Mouse (Mus musculus) CH12.LX (cell line): ENCODE data around the gene Atxn7l3. TPM values are rescaled to one million over a fixed set of nuclear protein-coding genes. Genes with fewer than 3 reads are reported as not detected.
A peak's percentile ranks its signal among the peaks of the same experiment; 100 is the strongest.

Source experiments
- DNase-seq: peaks from one replicate; pipeline ENCODE4 v3.0.0-alpha.2; 2013; ENCODE audit errors: extremely low read depth
- H3K27ac ChIP-seq: 2 replicates; pipeline ENCODE4 v1.5.1; 2012; ENCODE audit warnings: low read depth, mild to moderate bottlenecking, control low read depth, moderate library complexity; ENCODE audit not compliant: insufficient read depth
- H3K27me3 ChIP-seq: replicated peaks from 2 replicates; pipeline ENCODE3; 2012; ENCODE audit warnings: inconsistent platforms
- H3K36me3 ChIP-seq, 2 experiments: replicated peaks in 1 of 2; 2 replicates each; pipeline versions ENCODE3 to v1.6.1; 2012; ENCODE audit warnings: inconsistent platforms in 1 of 2, low read length in 1 of 2, mild to moderate bottlenecking in 1 of 2, mixed read lengths in 1 of 2, moderate library complexity in 1 of 2; ENCODE audit not compliant: control insufficient read depth in 1 of 2, insufficient read depth in 1 of 2
- H3K4me1 ChIP-seq, 2 experiments: 2 replicates each; pipeline ENCODE4 v1.6.1; 2012; ENCODE audit warnings: inconsistent platforms in 1 of 2, moderate library complexity in 1 of 2; ENCODE audit not compliant: insufficient read depth in 2 of 2, control insufficient read depth in 1 of 2
- H3K4me2 ChIP-seq: 2 replicates; pipeline ENCODE4 v1.6.1; 2012; ENCODE audit warnings: low read depth, mild to moderate bottlenecking, control low read depth; ENCODE audit not compliant: poor library complexity, insufficient read depth, severe bottlenecking
- H3K4me3 ChIP-seq, 3 experiments: fragments of 150-350 bp in 1 of 3; sonication (generic) in 1 of 3; replicated peaks in 1 of 3; 2 replicates each; pipeline versions ENCODE3 to v1.5.1; 2011 to 2012; ENCODE audit warnings: low read depth in 2 of 3, low read length in 2 of 3, mild to moderate bottlenecking in 2 of 3, moderate library complexity in 2 of 3, control low read depth in 1 of 3, improper control_type of control experiment in 1 of 3, inconsistent platforms in 1 of 3, mixed read lengths in 1 of 3; ENCODE audit not compliant: poor library complexity in 1 of 3
- H3K79me2 ChIP-seq: replicated peaks from 2 replicates; pipeline ENCODE4 v1.6.1; 2012; ENCODE audit warnings: mild to moderate bottlenecking, moderate library complexity; ENCODE audit not compliant: control insufficient read depth, poor library complexity, insufficient read depth, severe bottlenecking; ENCODE audit errors: extremely low read depth
- H3K9ac ChIP-seq: 2 replicates; pipeline ENCODE4 v1.6.1; 2012; ENCODE audit warnings: low read depth, mild to moderate bottlenecking, control low read depth, moderate library complexity; ENCODE audit not compliant: insufficient read depth
- H3K9me3 ChIP-seq: replicated peaks from 2 replicates; pipeline ENCODE3; 2012; ENCODE audit warnings: low read length, inconsistent platforms, mixed read lengths
- CHD1 ChIP-seq: IDR thresholded peaks from 2 replicates; pipeline ENCODE4 v1.6.1; 2012; ENCODE audit warnings: low read depth, low read length, improper control_type of control experiment, inconsistent platforms
- CHD2 ChIP-seq: IDR thresholded peaks from 2 replicates; pipeline ENCODE4 v1.6.1; 2011; ENCODE audit warnings: low read length, improper control_type of control experiment
- CTCF ChIP-seq, 2 experiments: IDR thresholded peaks in 1 of 2; conservative IDR thresholded peaks in 1 of 2; 2 replicates each; pipeline ENCODE4 v1.5.1; 2011 to 2012; ENCODE audit warnings: low read depth in 2 of 2, low read length in 2 of 2, improper control_type of control experiment in 1 of 2, inconsistent platforms in 1 of 2, mild to moderate bottlenecking in 1 of 2, moderate library complexity in 1 of 2
- E2F4 ChIP-seq: IDR thresholded peaks from 2 replicates; pipeline ENCODE4 v1.6.1; 2011; ENCODE audit warnings: low read depth, low read length, improper control_type of control experiment; ENCODE audit not compliant: insufficient replicate concordance
- GABPA ChIP-seq: IDR thresholded peaks from 2 replicates; pipeline ENCODE4 v1.6.1; 2012; ENCODE audit warnings: low read depth, low read length, improper control_type of control experiment, inconsistent platforms; ENCODE audit not compliant: insufficient replicate concordance
- IRF4 ChIP-seq: IDR thresholded peaks from 2 replicates; pipeline ENCODE4 v1.6.1; 2014; ENCODE audit warnings: low read depth, mild to moderate bottlenecking, inconsistent platforms, low read length, improper control_type of control experiment
- MAFK ChIP-seq: IDR thresholded peaks from 2 replicates; pipeline ENCODE4 v1.6.1; 2011; ENCODE audit warnings: low read length, improper control_type of control experiment; ENCODE audit not compliant: insufficient replicate concordance
- MAX ChIP-seq: IDR thresholded peaks from 2 replicates; pipeline ENCODE4 v1.6.1; 2011; ENCODE audit warnings: low read length, improper control_type of control experiment
- MYC ChIP-seq: IDR thresholded peaks from 2 replicates; pipeline ENCODE4 v1.6.1; 2011; ENCODE audit warnings: low read depth, mild to moderate bottlenecking, improper control_type of control experiment, low read length
- NRF1 ChIP-seq: IDR thresholded peaks from 2 replicates; pipeline ENCODE4 v1.6.1; 2014; ENCODE audit warnings: low read depth, mild to moderate bottlenecking, inconsistent platforms, low read length, improper control_type of control experiment, moderate library complexity
- PAX5 ChIP-seq: IDR thresholded peaks from 2 replicates; pipeline ENCODE4 v1.6.1; 2012; ENCODE audit warnings: low read length, inconsistent platforms, mixed read lengths
- POLR2AphosphoS2 ChIP-seq: IDR thresholded peaks from 2 replicates; pipeline ENCODE4 v1.6.1; 2011; ENCODE audit warnings: low read depth, low read length, improper control_type of control experiment
- RAD21 ChIP-seq: IDR thresholded peaks from 2 replicates; pipeline ENCODE4 v1.6.1; 2011; ENCODE audit warnings: low read depth, mild to moderate bottlenecking, low read length, improper control_type of control experiment, moderate library complexity
- SIN3A ChIP-seq: IDR thresholded peaks from 2 replicates; pipeline ENCODE4 v1.6.1; 2012; ENCODE audit warnings: low read length, improper control_type of control experiment, inconsistent platforms
- SMC3 ChIP-seq: IDR thresholded peaks from 2 replicates; pipeline ENCODE4 v1.6.1; 2011; ENCODE audit warnings: low read depth, low read length, improper control_type of control experiment
- TCF12 ChIP-seq: IDR thresholded peaks from 2 replicates; pipeline ENCODE4 v1.6.1; 2014; ENCODE audit warnings: low read depth, mild to moderate bottlenecking, inconsistent platforms, low read length, improper control_type of control experiment
- UBTF ChIP-seq: IDR thresholded peaks from 2 replicates; pipeline ENCODE4 v1.6.1; 2012; ENCODE audit warnings: low read depth, mild to moderate bottlenecking, inconsistent platforms, low read length, improper control_type of control experiment, moderate library complexity
- USF2 ChIP-seq: conservative IDR thresholded peaks from 2 replicates; pipeline ENCODE4 v1.6.1; 2011; ENCODE audit warnings: low read depth, low read length, improper control_type of control experiment
- ZC3H11A ChIP-seq: IDR thresholded peaks from 2 replicates; pipeline ENCODE4 v1.6.1; 2012; ENCODE audit warnings: low read depth, mild to moderate bottlenecking, inconsistent platforms, low read length, improper control_type of control experiment
- ZKSCAN1 ChIP-seq: IDR thresholded peaks from 2 replicates; pipeline ENCODE4 v1.6.1; 2012; ENCODE audit warnings: low read depth, inconsistent platforms, low read length, improper control_type of control experiment, borderline replicate concordance
- ZNF384 ChIP-seq: IDR thresholded peaks from 2 replicates; pipeline ENCODE4 v1.6.1; 2012; ENCODE audit warnings: low read depth, low read length, improper control_type of control experiment, inconsistent platforms
- dilution Hi-C: fragments of 300-500 bp; cut with MboI; formaldehyde crosslinking; loops from 2 replicates; pipeline ENCODE4 v1.14.3; 2020; ENCODE audit warnings: low sequenced_read_pairs; ENCODE audit not compliant: extremely low pct_unique_long_range_greater_than_20kb, extremely low pct_ligation_motif_present
- in situ Hi-C: fragments of 300-500 bp; cut with MboI; formaldehyde crosslinking; loops from 3 replicates; pipeline ENCODE4 v1.14.3; 2019; ENCODE audit warnings: low sequenced_read_pairs, low pct_ligation_motif_present, low pct_unique_long_range_greater_than_20kb, mixed read lengths
- polyA plus RNA-seq: library from polyadenylated mRNA; unstranded; fragments of >175 nt; gene quantifications from 2 replicates; pipeline ENCODE4 v1.2.1, GENCODE M21; 2012; ENCODE audit warnings: low read depth; ENCODE audit not compliant: insufficient read length
- total RNA-seq, 2 experiments: library from RNA; depleted of rRNA; stranded (reverse); fragments of 300-350 nt in 1 of 2; fragments of >200 nt in 1 of 2; gene quantifications; 2 replicates each; pipeline ENCODE4 v1.2.3; 2012 to 2014

The Atxn7l3 gene
- total and polyA plus RNA-seq, 3 experiments = 40.7 to 59.0 (median 46.6) TPM

DNA sequence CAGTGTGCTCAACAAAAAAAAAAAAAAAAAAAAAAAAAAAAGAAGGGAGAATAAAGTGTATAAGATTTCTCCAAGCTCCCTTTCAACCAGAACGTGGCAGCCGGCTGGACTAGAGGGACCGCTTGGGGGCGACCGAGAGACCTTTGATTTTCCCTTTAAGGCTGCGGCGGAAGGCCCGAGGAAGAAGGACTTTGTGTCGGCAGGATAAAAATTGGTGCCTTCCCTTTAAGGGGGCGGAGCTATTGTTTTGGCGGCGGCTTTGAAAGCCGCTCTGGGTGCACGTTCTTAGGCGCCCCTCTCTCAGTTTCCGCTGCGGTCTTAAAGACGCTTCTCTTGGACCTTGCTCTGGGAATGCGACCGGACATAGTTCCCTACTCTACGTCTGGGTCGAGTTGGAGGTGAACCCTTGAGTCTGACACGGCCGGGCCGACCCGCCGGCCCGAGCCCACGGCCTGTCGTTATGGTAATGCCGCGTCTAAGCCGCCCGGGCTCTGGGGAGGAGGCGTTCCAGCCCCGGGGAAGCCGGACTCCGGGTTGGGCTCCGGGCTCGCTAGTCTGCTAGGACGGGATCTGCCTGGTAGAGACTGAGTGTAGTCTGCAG is 47.7 kb downstream of the Atxn7l3 start, which contains the start of gene BC030867 (continued):
- TF ChIP-seq SIN3A = peak; percentile 100
- TF ChIP-seq E2F4 = peak; percentile 98
- no peak for TF ChIP-seq MAFK
- peak; percentile 99 for TF ChIP-seq UBTF
- peak; percentile 19 for TF ChIP-seq RAD21
- no peak for TF ChIP-seq ZKSCAN1
- TF ChIP-seq POLR2AphosphoS2 = no peak; the same call in 1 of the 2 replicates
- TF ChIP-seq NRF1 = no peak

- dilution Hi-C loops = no loop called here
- in situ Hi-C loops = no loop called here
- no peak for DNase-seq
- TF ChIP-seq ZC3H11A = no peak
- no peak for TF ChIP-seq PAX5
- no peak for TF ChIP-seq ZKSCAN1
- peak; percentile 18; the same call in 1 of the 2 replicates for TF ChIP-seq SMC3
- 0 out of 2 replicates have a peak, but pooled peaks have one; percentile 13 for TF ChIP-seq ZNF384
- no peak for TF ChIP-seq TCF12
- TF ChIP-seq GABPA = no peak
- TF ChIP-seq MAX = no peak
- no peak for TF ChIP-seq MAFK
- TF ChIP-seq CHD2 = no peak
- TF ChIP-seq MYC = no peak
- TF ChIP-seq CTCF (conservative IDR thresholded peaks at IDR 0.05 in 1 of 2, IDR thresholded peaks at IDR 0.05 in 1 of 2; ENCODE audit: low read depth in 2 of 2, low read length in 2 of 2) = peak in 1 of 2 experiments; percentile 47; a peak in 2 of 4 replicates
- TF ChIP-seq IRF4 = no peak
- no peak for TF ChIP-seq USF2
- no peak for TF ChIP-seq CHD1
- TF ChIP-seq SIN3A = no peak
- Histone ChIP-seq H3K4me2 (no peak overlapping the region), H3K36me3 (peaks cover 3 to 15% of the 10 kb centered on the region in 2 experiments), H3K9ac (no peak overlapping the region), H3K79me2 (peaks cover 3% of the 10 kb centered on the region; the same call in 1 of the 2 replicates), H3K27me3 (peaks cover 19% of the 10 kb centered on the region), H3K9me3 (peaks cover 6% of the 10 kb centered on the region), H3K4me3 (no peak overlapping the region), H3K27ac (no peak overlapping the region), H3K4me1 (peaks cover 8 to 28% of the 10 kb centered on the region in 2 experiments)
Measured at GRCm38 (mm10) chr11:102246871-102247270, 49.6 kb downstream of the Atxn7l3 start.
